Mouse (Mus musculus) G1E (cell line): Measurements from ENCODE around the gene Tcf19. TPM values are rescaled to one million over a fixed set of nuclear protein-coding genes. Genes with fewer than 3 reads are reported as not detected.

Source experiments
- ATAC-seq: 2 replicates; pipeline ENCODE4 v1.8.0; 2016; ENCODE audit warnings: mild to moderate bottlenecking; ENCODE audit not compliant: insufficient number of reproducible peaks, poor library complexity, low FRiP score, severe bottlenecking; ENCODE audit errors: extremely low read depth
- DNase-seq: peaks from one replicate; pipeline ENCODE4 v3.0.0; 2012; ENCODE audit warnings: low spot score
- H3K27me3 ChIP-seq: 2 replicates; pipeline ENCODE4 v1.6.1; 2012; ENCODE audit warnings: mild to moderate bottlenecking, low read length, inconsistent platforms; ENCODE audit not compliant: insufficient read depth
- H3K36me3 ChIP-seq: replicated peaks from 2 replicates; pipeline ENCODE3; 2012; ENCODE audit warnings: mild to moderate bottlenecking, inconsistent platforms
- H3K4me1 ChIP-seq: 2 replicates; pipeline ENCODE4 v1.6.1; 2012; ENCODE audit warnings: low read depth, low read length, inconsistent platforms, mixed read lengths; ENCODE audit not compliant: insufficient read depth
- H3K4me3 ChIP-seq: 2 replicates; pipeline ENCODE4 v1.5.1; 2012; ENCODE audit warnings: low read depth, mild to moderate bottlenecking, inconsistent platforms, low read length, moderate library complexity, mixed read lengths
- H3K9me3 ChIP-seq: replicated peaks from 2 replicates; pipeline ENCODE4 v1.6.1; 2012; ENCODE audit warnings: inconsistent platforms
- CTCF ChIP-seq: IDR thresholded peaks from 2 replicates; pipeline ENCODE4 v1.5.1; 2012; ENCODE audit warnings: low read depth, low read length, inconsistent platforms, mixed read lengths
- GATA1 ChIP-seq: IDR thresholded peaks from 2 replicates; pipeline ENCODE4 v1.6.1; 2012; ENCODE audit warnings: borderline replicate concordance, low read length, inconsistent platforms, mixed read lengths
- GATA2 ChIP-seq: IDR thresholded peaks from 2 replicates; pipeline ENCODE4 v1.6.1; 2012; ENCODE audit warnings: low read depth, low read length, inconsistent platforms, borderline replicate concordance
- POLR2AphosphoS5 ChIP-seq: IDR thresholded peaks from 2 replicates; pipeline ENCODE4 v1.6.1; 2012; ENCODE audit warnings: low read depth, low read length, inconsistent platforms; ENCODE audit not compliant: insufficient replicate concordance
- TAL1 ChIP-seq: conservative IDR thresholded peaks from 2 replicates; pipeline ENCODE4 v1.6.1; 2012; ENCODE audit warnings: low read depth, low read length, inconsistent platforms, mixed read lengths
- polyA plus RNA-seq: library from polyadenylated mRNA; stranded (reverse); fragments of >175 nt; gene quantifications from 2 replicates; pipeline ENCODE4 v1.2.3, GENCODE M21; 2012
- total RNA-seq, 2 experiments: library from RNA; stranded (forward) in 1 of 2; stranded (reverse) in 1 of 2; fragments of 200-1000 nt in 1 of 2; fragments of >200 nt in 1 of 2; fragmentation: Nextera tagmentation in 1 of 2; gene quantifications; 2 replicates each; pipeline ENCODE4 v1.2.3; 2014 to 2017

Tcf19 gene
- total and polyA plus RNA-seq, 3 experiments = 29.8 to 67.4 (median 63.4) TPM

GRCm38 (mm10) chr17:35507556-35508260 is 8.9 kb downstream of the Tcf19 start:
- ATAC-seq (no peak), DNase-seq (no peak)
- Histone ChIP-seq H3K9me3 (no peaks in the 10 kb centered on the region), H3K36me3 (peaks cover 6% of the 10 kb centered on the region), H3K4me1 (peaks cover 3% of the 10 kb centered on the region; the same call in 1 of the 2 replicates), H3K4me3 (no peak overlapping the region), H3K27me3 (peaks cover 55% of the 10 kb centered on the region)
- no peak for TF ChIP-seq GATA2
- TF ChIP-seq TAL1 = no peak
- no peak for TF ChIP-seq GATA1
- TF ChIP-seq CTCF = no peak
- TF ChIP-seq POLR2AphosphoS5 = no peak

GRCm38 (mm10) chr17:35506881-35507280 is 9.7 kb downstream of the Tcf19 start:
- H3K4me1 ChIP-seq = peaks cover 3% of the 10 kb centered on the region; the same call in 1 of the 2 replicates

GRCm38 (mm10) chr17:35505776-35506175 is 10.8 kb downstream of the Tcf19 start, which contains the start of gene Pou5f1:
Gene Pou5f1, plus strand, starts transcription at chr17:35506018.
- Histone ChIP-seq H3K9me3 (no peaks in the 10 kb centered on the region), H3K36me3 (no peaks in the 10 kb centered on the region), H3K4me3 (no peak within 1 kb of the TSS), H3K4me1 (peaks cover 3% of the 10 kb centered on the region; the same call in 1 of the 2 replicates), H3K27me3 (peaks cover 61% of the 10 kb centered on the region)
- TF ChIP-seq CTCF (no peak), GATA2 (no peak), GATA1 (no peak), TAL1 (no peak), POLR2AphosphoS5 (no peak)
- ATAC-seq (no peak), DNase-seq (no peak)

More at GRCm38 (mm10) chr17:35506881-35507280, 9.7 kb downstream of the Tcf19 start:
- no peak for TF ChIP-seq GATA1
- TF ChIP-seq GATA2 = no peak
- TF ChIP-seq POLR2AphosphoS5 = no peak
- no peak for TF ChIP-seq TAL1
- TF ChIP-seq CTCF = no peak
- Histone ChIP-seq H3K9me3 (no peaks in the 10 kb centered on the region), H3K27me3 (peaks cover 61% of the 10 kb centered on the region), H3K36me3 (no peaks in the 10 kb centered on the region), H3K4me3 (no peak overlapping the region)
- ATAC-seq = no peak
- no peak for DNase-seq

- Histone ChIP-seq H3K36me3 (no peaks in the 10 kb centered on the region), H3K4me3 (no peak overlapping the region), H3K27me3 (peaks cover 61% of the 10 kb centered on the region), H3K4me1 (peaks cover 3% of the 10 kb centered on the region; the same call in 1 of the 2 replicates), H3K9me3 (no peaks in the 10 kb centered on the region)
- ATAC-seq (no peak), DNase-seq (no peak)
- no peak for TF ChIP-seq CTCF
- TF ChIP-seq TAL1 = no peak
- no peak for TF ChIP-seq POLR2AphosphoS5
- no peak for TF ChIP-seq GATA1
- TF ChIP-seq GATA2 = no peak
These were observed 11.8 kb downstream of the Tcf19 start for GRCm38 (mm10) chr17:35504628-35505481.

- DNase-seq = no peak
- Histone ChIP-seq H3K4me1 (peaks cover 3% of the 10 kb centered on the region; the same call in 1 of the 2 replicates), H3K27me3 (peaks cover 54% of the 10 kb centered on the region)
These were observed 12.8 kb downstream of the Tcf19 start for GRCm38 (mm10) chr17:35503849-35504248.

GRCm38 (mm10) chr17:35502762-35503161 is 13.9 kb downstream of the Tcf19 start:
- DNase-seq (no peak), ATAC-seq (no peak)
- Histone ChIP-seq H3K4me1 (no peaks in the 10 kb centered on the region; the same call in 1 of the 2 replicates), H3K36me3 (no peaks in the 10 kb centered on the region), H3K9me3 (no peaks in the 10 kb centered on the region), H3K27me3 (peaks cover 46% of the 10 kb centered on the region), H3K4me3 (no peak overlapping the region)
- no peak for TF ChIP-seq CTCF
- no peak for TF ChIP-seq GATA1
- TF ChIP-seq GATA2 = no peak
- no peak for TF ChIP-seq POLR2AphosphoS5
- no peak for TF ChIP-seq TAL1

More at GRCm38 (mm10) chr17:35503849-35504248, 12.8 kb downstream of the Tcf19 start:
- Histone ChIP-seq H3K9me3 (no peaks in the 10 kb centered on the region), H3K36me3 (no peaks in the 10 kb centered on the region), H3K4me3 (no peak overlapping the region)
- no peak for ATAC-seq
- TF ChIP-seq CTCF (no peak), GATA2 (no peak), POLR2AphosphoS5 (no peak), TAL1 (no peak), GATA1 (no peak)
